Mouse (Mus musculus) forebrain, embryonic 11.5 days (tissue): ENCODE measurements around the gene Iqcn. TPM values are rescaled to one million over a fixed set of nuclear protein-coding genes. Genes with fewer than 3 reads are reported as not detected.

Experiments
- ATAC-seq: fragments of 200-750 bp; cut with Nextera tagmentation; replicated peaks from 2 replicates; pipeline ENCODE4 v1.8.0; 2017; ENCODE audit warnings: moderate TSS enrichment; ENCODE audit not compliant: low FRiP score
- DNase-seq: peaks from one replicate; pipeline ENCODE4 v3.0.0-alpha.2; 2017; ENCODE audit warnings: low spot score
- H3K27ac ChIP-seq: fragments of 300-500 bp; sonication (generic); 2 replicates; pipeline ENCODE4 v1.5.1; 2014; ENCODE audit warnings: low read depth, low read length
- H3K27me3 ChIP-seq: fragments of 300-500 bp; sonication (generic); 2 replicates; pipeline ENCODE4 v1.6.1; 2014; ENCODE audit warnings: mild to moderate bottlenecking, low read length, mixed read lengths; ENCODE audit not compliant: control insufficient read depth, insufficient read depth
- H3K36me3 ChIP-seq: fragments of 300-500 bp; sonication (generic); 2 replicates; pipeline ENCODE4 v1.6.1; 2014; ENCODE audit warnings: mild to moderate bottlenecking, low read length, moderate library complexity, mixed read lengths; ENCODE audit not compliant: control insufficient read depth, insufficient read depth
- H3K4me1 ChIP-seq: fragments of 300-500 bp; sonication (generic); replicated peaks from 2 replicates; pipeline ENCODE4 v1.6.1; 2014; ENCODE audit warnings: low read length, mixed read lengths; ENCODE audit not compliant: control insufficient read depth, insufficient read depth
- H3K4me2 ChIP-seq: fragments of 300-500 bp; sonication (generic); 2 replicates; pipeline ENCODE4 v1.6.1; 2014; ENCODE audit warnings: low read depth, mild to moderate bottlenecking, low read length, moderate library complexity, mixed read lengths; ENCODE audit not compliant: severe bottlenecking
- H3K4me3 ChIP-seq: fragments of 300-500 bp; sonication (generic); 2 replicates; pipeline ENCODE4 v1.5.1; 2014; ENCODE audit warnings: low read depth, low read length
- H3K9ac ChIP-seq: fragments of 300-500 bp; sonication (generic); 2 replicates; pipeline ENCODE4 v1.6.1; 2014; ENCODE audit warnings: low read length
- H3K9me3 ChIP-seq: fragments of 300-500 bp; sonication (generic); 2 replicates; pipeline ENCODE4 v1.6.1; 2016; ENCODE audit warnings: low read length, mixed read lengths; ENCODE audit not compliant: control insufficient read depth
- WGBS: fragments of 180-500 bp; shearing (Covaris S2); extraction: QIAGEN DNeasy Blood & Tissue Kit; methylation state at CpG from one replicate; pipeline ENCODE4 v1.1.7; 2014; 5-methylcytosine and 5-hydroxymethylcytosine counted together
- polyA plus RNA-seq: library from polyadenylated mRNA; unstranded; fragments of >200 nt; fragmentation: Nextera tagmentation; extraction: Ambion mirVana; gene quantifications from 2 replicates; pipeline ENCODE4 v1.2.1, GENCODE M21; 2014

The Iqcn gene
- polyA plus RNA-seq, 1 experiment from 2014 or later, result not detected

DNA sequence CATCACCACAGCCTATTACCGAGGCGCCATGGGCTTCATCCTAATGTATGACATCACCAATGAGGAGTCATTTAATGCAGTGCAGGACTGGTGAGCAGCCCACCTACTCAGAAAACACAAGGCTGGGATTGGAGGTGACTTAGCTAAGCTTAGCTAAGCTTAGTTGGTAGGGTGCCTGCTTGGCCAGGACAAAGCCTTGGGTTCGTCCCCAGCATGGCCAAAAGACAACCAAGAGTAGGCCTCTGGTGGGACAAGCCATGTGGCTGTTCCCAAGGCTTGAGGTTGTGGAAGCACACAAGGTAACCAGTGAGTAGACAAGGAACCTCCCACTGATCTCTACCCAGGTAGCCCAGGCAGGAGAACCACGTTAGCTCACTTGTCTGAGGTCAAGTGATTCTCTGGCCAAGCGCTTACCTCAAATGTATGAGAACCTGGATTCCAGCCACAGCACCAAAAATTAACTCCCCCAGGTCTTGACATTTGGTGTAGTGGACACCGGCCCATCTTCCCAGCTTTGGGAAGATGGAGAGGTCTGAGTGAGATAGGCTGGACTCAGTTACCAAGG is 53.3 kb downstream of the Iqcn start:
- DNase-seq (peak; percentile 49), ATAC-seq (no peak)
- H3K36me3 ChIP-seq, result no peaks in the 10 kb centered on the region
- no peak overlapping the region for H3K4me3 ChIP-seq
- H3K27ac ChIP-seq, result no peak overlapping the region
- WGBS, result 91% methylated on average over 6 of the region's 6 CpGs
- peaks cover 6% of the 10 kb centered on the region; the same call in 1 of the 2 replicates for H3K4me1 ChIP-seq
- H3K9me3 ChIP-seq, result no peaks in the 10 kb centered on the region
- no peaks in the 10 kb centered on the region for H3K27me3 ChIP-seq
- no peak overlapping the region for H3K4me2 ChIP-seq
- no peak overlapping the region for H3K9ac ChIP-seq

DNA sequence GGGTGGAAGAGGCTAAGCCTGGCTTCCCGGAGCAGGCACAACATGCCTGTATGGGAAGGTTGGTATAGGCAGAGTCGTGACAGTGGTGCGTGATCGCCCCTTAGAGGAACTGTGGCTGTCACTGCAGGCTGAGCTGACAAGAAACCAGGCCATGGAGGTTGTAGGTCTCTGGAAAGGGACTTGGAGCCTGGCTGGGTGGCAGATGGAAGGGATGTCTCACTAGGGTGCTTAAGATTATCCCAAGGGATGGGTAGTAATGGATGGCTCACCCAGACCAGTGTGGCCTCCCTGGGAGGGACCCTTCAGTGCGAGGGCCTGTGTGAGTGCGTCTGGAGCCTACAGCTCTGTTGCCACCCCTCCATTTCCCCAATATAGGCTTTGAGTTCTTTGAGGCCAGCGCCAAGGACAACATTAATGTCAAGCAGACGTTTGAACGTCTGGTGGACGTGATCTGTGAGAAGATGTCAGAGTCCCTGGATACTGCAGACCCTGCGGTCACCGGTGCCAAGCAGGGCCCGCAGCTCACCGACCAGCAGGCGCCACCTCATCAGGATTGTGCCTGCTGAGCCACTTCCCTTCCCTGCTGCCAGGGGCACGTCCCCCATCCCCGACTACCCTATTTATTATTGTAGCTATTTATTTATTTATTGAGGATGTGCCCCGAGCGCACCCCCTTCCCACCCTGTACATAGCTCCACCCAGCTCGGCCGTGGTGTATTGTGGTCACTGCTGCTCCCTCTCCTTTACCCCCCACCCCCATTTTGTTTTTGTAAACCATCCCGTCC is 54.5 kb downstream of the Iqcn start:
- no peak overlapping the region for H3K27ac ChIP-seq
- no peak overlapping the region for H3K9ac ChIP-seq
- H3K4me2 ChIP-seq, result no peak overlapping the region
- H3K4me1 ChIP-seq, result peaks cover 6% of the 10 kb centered on the region; the same call in 1 of the 2 replicates
- H3K27me3 ChIP-seq, result no peaks in the 10 kb centered on the region
- peak; percentile 55 for DNase-seq
- H3K4me3 ChIP-seq, result no peak overlapping the region
- no peak for ATAC-seq
- 71% methylated on average over 22 of the region's 22 CpGs for WGBS
- H3K9me3 ChIP-seq, result no peaks in the 10 kb centered on the region
- H3K36me3 ChIP-seq, result no peaks in the 10 kb centered on the region

DNA sequence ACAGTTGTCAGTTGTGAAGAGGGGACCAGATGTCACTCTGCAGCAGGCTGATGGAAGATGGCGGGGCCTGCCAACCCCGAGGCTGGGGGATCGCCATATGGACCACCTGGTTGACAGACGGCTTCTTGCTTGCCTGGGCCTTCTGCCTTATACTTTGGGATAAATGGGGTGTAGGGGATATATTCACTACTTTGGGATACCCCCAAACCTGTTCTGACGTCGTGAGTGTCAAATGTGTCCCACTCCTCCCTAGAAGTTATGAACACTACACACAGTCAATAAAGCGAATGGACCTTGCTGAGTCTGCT is 55.0 kb downstream of the Iqcn start:
- Histone ChIP-seq H3K9ac (no peak overlapping the region), H3K27ac (no peak overlapping the region), H3K9me3 (no peaks in the 10 kb centered on the region), H3K4me3 (no peak overlapping the region), H3K36me3 (no peaks in the 10 kb centered on the region), H3K4me1 (peaks cover 6% of the 10 kb centered on the region; the same call in 1 of the 2 replicates), H3K4me2 (no peak overlapping the region), H3K27me3 (no peaks in the 10 kb centered on the region)
- 89% methylated on average over 7 of the region's 7 CpGs for WGBS
- DNase-seq (no peak), ATAC-seq (no peak)

DNA sequence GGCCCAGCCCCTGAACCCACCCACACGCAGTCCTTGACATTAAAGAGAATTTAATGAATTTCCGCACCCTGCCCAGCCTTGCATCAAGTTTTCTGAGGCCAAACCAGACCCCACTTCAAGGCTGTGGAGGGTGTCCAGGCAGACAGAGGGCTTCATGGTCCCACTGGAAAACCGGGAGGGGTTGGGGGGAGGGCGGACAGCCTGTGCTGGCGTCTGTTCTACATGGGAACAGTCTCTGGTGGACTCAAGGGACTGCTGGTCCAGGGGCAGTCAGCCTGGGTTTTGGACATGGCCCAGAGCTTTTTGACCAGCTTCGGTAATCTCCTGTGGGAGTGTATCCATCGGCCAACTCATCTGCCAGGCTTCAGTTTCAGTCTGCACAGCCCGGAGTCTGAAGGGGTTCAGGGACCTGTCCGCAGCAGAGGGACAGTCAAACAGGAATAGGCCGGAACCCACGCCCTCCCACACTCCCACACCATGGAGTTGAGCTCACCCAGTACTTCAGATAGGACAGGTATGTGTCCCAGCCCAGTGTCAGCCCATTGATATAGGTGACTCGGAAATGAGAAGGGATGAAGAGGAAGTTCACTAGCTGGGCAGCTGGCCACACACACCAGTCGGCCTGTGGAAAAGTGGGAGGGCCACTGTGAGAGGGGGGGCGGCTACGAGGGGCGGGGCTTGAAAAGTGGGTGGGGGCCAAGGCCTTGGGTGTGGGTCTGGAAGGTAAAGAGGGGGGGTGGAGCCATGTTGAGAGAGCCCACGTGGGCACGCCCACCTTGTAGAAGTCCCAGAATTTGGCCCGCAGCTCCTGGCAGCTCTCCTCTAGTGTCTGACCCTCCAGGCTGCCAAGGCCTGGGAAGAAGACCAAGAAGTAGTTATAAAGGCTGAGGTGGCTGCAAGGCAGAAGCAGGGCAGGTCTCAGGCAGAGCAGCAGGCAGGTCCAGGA is 55.6 kb downstream of the Iqcn start:
- DNase-seq, result peak; percentile 55
- Histone ChIP-seq H3K9me3 (no peaks in the 10 kb centered on the region), H3K27ac (no peak overlapping the region), H3K4me1 (peaks cover 6% of the 10 kb centered on the region; the same call in 1 of the 2 replicates), H3K4me2 (no peak overlapping the region), H3K4me3 (no peak overlapping the region), H3K27me3 (no peaks in the 10 kb centered on the region), H3K9ac (no peak overlapping the region), H3K36me3 (no peaks in the 10 kb centered on the region)
- no peak for ATAC-seq
- WGBS, result 77% methylated on average over 19 of the region's 19 CpGs

DNA sequence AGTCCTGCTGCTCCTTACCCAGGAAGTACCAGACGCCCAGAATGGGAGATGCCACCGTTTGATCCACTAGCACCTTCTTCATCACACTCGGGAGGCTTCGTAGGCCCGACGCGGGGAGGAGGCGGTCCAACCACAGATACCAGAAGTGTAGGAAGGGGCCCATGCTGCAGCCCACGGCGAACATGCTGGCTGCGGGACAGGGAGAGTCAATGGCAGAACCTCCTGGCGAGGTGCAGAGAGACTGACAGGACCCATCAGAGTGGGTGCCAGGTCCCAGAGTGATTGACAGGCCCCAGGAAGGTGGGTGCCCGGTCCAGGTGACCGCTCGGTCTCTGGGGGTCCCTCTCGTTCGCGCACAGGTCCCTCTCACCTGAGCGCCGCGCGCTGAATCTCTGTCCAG is 57.1 kb downstream of the Iqcn start:
- Histone ChIP-seq H3K9ac (peak overlapping the region; percentile 75), H3K4me1 (peaks cover 6% of the 10 kb centered on the region; the same call in 1 of the 2 replicates), H3K36me3 (no peaks in the 10 kb centered on the region), H3K27me3 (no peaks in the 10 kb centered on the region), H3K27ac (peak overlapping the region; percentile 53; the same call in 1 of the 2 replicates), H3K9me3 (no peaks in the 10 kb centered on the region), H3K4me2 (peak overlapping the region; percentile 98), H3K4me3 (peak overlapping the region; percentile 65)
- ATAC-seq, result peak; percentile 19
- under 1% methylated on average over 22 of the region's 22 CpGs for WGBS
- no peak for DNase-seq

DNA sequence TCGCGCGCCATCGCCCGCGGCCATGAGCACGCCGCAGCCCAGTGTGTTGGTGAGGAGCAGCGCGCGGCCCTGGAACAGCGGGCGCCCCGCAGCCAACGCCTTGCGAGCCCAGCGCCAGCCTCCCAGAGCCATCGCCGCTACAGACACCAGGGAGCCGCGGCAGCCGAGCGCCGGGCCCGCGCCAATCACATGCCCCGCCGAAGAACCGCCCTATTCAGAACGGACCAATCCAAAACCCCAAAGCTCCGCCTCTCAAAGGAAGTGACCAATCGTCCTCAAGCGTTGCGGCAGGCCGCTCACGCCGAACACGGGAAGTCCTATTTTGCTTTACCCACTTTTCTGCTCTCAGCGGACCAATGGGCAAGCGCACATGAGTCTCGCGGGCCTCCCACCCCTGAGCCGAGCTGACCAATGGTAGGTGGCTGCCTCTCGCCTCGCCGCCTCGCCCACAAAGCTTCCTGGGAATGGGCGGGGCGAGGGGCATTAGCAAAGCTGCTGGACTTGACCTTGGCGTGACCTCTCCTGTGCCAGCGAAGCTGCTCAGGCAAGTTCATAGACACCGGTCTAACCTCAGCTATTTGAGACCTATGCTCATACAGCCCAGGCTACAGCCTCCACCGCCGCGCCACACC is 57.6 kb downstream of the Iqcn start, which contains the start of gene Mpv17l2:
Gene Mpv17l2 (minus strand): TSS at position 172 of the 632 bp plus-strand sequence.
- DNase-seq, result peak; percentile 97
- Histone ChIP-seq H3K9ac (peak within 1 kb of the TSS; percentile 75), H3K27ac (peak within 1 kb of the TSS; percentile 53; the same call in 1 of the 2 replicates), H3K9me3 (no peaks in the 10 kb centered on the region), H3K4me3 (peak within 1 kb of the TSS; percentile 65), H3K4me2 (peak within 1 kb of the TSS; percentile 98), H3K36me3 (no peaks in the 10 kb centered on the region), H3K27me3 (no peaks in the 10 kb centered on the region), H3K4me1 (peaks cover 6% of the 10 kb centered on the region; the same call in 1 of the 2 replicates)
- ATAC-seq, result peak; percentile 96
- under 1% methylated on average over 55 of the region's 55 CpGs for WGBS

DNA sequence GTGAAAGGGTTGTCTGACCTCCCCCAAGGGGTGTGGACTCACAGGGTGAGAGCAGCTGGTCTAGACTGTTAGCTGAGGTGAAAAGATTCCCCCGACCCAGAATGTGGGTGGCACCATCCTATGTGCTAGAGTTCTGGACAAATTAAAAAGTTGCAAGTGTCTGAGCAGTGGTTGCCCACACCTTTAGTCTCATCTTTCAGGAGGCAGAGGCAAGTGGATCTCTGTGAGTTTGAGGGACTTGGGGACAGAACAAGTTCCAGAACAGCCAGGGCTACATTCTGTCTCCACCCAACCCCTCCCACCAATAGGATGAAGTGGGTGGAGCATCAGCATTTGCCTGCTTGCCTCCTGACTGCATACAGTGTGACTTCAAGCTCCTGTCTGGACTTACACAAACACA is 58.9 kb downstream of the Iqcn start:
- Histone ChIP-seq H3K4me3 (no peak overlapping the region), H3K9me3 (no peaks in the 10 kb centered on the region), H3K27me3 (no peaks in the 10 kb centered on the region), H3K4me1 (peaks cover 12% of the 10 kb centered on the region), H3K4me2 (no peak overlapping the region), H3K36me3 (no peaks in the 10 kb centered on the region), H3K27ac (no peak overlapping the region), H3K9ac (no peak overlapping the region)
- 70% methylated on average over 1 of the region's 1 CpGs for WGBS
- DNase-seq (no peak), ATAC-seq (no peak)

DNA sequence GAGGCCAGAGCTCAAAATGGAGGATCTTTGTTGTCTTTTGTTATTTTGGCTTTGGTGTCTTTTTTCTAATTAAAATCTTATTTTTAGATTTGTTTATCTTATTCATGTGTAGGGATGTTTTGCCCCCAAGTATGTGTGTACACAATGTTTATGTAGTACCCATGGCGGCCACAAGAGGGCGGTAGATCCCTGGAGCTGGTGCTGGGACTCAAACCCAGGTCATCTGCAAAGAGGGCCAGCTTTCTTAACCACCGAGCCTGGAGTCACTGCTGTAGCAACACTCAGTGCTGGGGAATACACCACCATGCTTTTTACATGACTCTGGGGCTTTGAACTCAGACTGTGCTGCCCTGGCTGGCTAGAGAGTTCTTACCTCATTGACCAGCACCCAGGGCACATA is 60.1 kb downstream of the Iqcn start:
- no peak overlapping the region for H3K27ac ChIP-seq
- DNase-seq (peak; percentile 80), ATAC-seq (no peak)
- H3K9me3 ChIP-seq, result no peaks in the 10 kb centered on the region
- H3K36me3 ChIP-seq, result no peaks in the 10 kb centered on the region; the same call in 1 of the 2 replicates
- WGBS, result 8% methylated on average over 3 of the region's 3 CpGs
- H3K9ac ChIP-seq, result no peak overlapping the region
- H3K4me3 ChIP-seq, result no peak overlapping the region
- peaks cover 12% of the 10 kb centered on the region for H3K4me1 ChIP-seq
- H3K27me3 ChIP-seq, result no peaks in the 10 kb centered on the region
- H3K4me2 ChIP-seq, result no peak overlapping the region
